Mouse (Mus musculus) hindbrain, embryonic 16.5 days (tissue): ENCODE results near the gene Arhgap28. TPM values are rescaled to one million over a fixed set of nuclear protein-coding genes. Genes with fewer than 3 reads are reported as not detected.

ENCODE experiments used
- ATAC-seq: fragments of 200-750 bp; cut with Nextera tagmentation; 2 replicates; pipeline ENCODE4 v1.8.0; 2017; ENCODE audit warnings: moderate TSS enrichment, moderate library complexity
- H3K27ac ChIP-seq: fragments of 300-500 bp; sonication (generic); 2 replicates; pipeline ENCODE4 v1.5.1; 2014; ENCODE audit warnings: low read depth, mild to moderate bottlenecking, control low read depth, low read length, moderate library complexity
- H3K27me3 ChIP-seq: fragments of 300-500 bp; sonication (generic); replicated peaks from 2 replicates; pipeline ENCODE4 v1.6.1; 2014; ENCODE audit warnings: low read length; ENCODE audit not compliant: control insufficient read depth, insufficient read depth
- H3K36me3 ChIP-seq: fragments of 300-500 bp; sonication (generic); 2 replicates; pipeline ENCODE4 v1.6.1; 2014; ENCODE audit warnings: mild to moderate bottlenecking, low read length, moderate library complexity, mixed read lengths; ENCODE audit not compliant: control insufficient read depth, insufficient read depth
- H3K4me1 ChIP-seq: fragments of 300-500 bp; sonication (generic); 2 replicates; pipeline ENCODE4 v1.6.1; 2014; ENCODE audit warnings: low read depth, low read length; ENCODE audit not compliant: control insufficient read depth, insufficient read depth
- H3K4me2 ChIP-seq: fragments of 300-500 bp; sonication (generic); 2 replicates; pipeline ENCODE4 v1.6.1; 2014; ENCODE audit warnings: mild to moderate bottlenecking, low read length, control low read depth, moderate library complexity
- H3K4me3 ChIP-seq: fragments of 300-500 bp; sonication (generic); 2 replicates; pipeline ENCODE4 v1.5.1; 2014; ENCODE audit warnings: mild to moderate bottlenecking, low read length, control low read depth, moderate library complexity
- H3K9ac ChIP-seq: fragments of 300-500 bp; sonication (generic); 2 replicates; pipeline ENCODE4 v1.6.1; 2014; ENCODE audit warnings: low read depth, mild to moderate bottlenecking, control low read depth, low read length, moderate library complexity
- H3K9me3 ChIP-seq: fragments of 300-500 bp; sonication (generic); 2 replicates; pipeline ENCODE4 v1.6.1; 2014; ENCODE audit warnings: mild to moderate bottlenecking, low read length, moderate library complexity; ENCODE audit not compliant: control insufficient read depth
- WGBS: fragments of 180-500 bp; shearing (Covaris S2); extraction: QIAGEN DNeasy Blood & Tissue Kit; methylation state at CpG from one replicate; pipeline ENCODE4 v1.1.7; 2014; 5-methylcytosine and 5-hydroxymethylcytosine counted together
- polyA plus RNA-seq: library from polyadenylated mRNA; unstranded; fragments of >200 nt; fragmentation: Nextera tagmentation; extraction: Ambion mirVana; gene quantifications from 2 replicates; pipeline ENCODE4 v1.2.1, GENCODE M21; 2015

The Arhgap28 gene
- polyA plus RNA-seq = 5.9 and 9.1 TPM in 2 replicates

DNA sequence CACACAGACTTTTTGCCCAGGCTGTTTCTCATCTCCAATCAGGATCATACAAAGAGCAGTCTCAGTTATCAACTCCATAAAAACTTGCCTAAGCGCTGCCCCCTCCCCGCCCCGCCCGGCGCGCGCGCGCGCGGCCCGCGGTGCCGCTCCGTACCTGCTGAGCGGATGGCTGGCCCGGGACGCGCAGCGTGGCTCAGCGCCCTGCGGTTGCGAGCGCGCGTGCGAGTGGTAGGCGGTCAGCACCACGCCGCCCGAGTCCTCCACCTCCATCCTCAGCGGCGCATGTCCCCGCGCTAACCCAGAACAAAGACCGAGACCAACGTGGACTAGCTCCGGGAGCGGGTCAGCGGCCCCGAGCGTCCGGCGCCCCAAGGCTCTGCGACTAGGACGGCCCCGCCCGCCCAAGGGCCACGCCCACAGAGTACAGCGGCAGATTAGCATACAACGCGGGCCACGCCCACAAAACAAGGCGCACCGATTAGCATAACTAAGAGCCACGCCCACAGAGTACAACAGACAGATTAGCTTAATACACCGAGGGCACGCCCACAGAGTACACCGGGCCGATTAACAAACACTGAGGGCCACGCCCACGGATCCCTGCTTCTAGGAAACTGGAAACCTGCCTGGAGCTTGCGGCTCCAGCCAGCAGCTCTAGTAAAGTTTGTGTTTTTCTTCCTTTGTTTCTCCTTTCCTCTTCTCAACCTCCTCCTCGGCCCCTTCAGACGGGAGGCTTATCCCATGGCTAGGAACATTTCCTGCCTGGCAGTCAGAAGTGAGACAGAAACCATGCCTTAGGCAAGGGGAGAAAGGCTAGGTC, at the start of gene Arhgap28:
TSS of gene Arhgap28 (minus strand) at position 380 of the 820 bp plus-strand sequence.
- Histone ChIP-seq H3K27ac (peak within 1 kb of the TSS; percentile 78), H3K27me3 (no peaks in the 10 kb centered on the region), H3K4me2 (peak within 1 kb of the TSS; percentile 93), H3K36me3 (no peaks in the 10 kb centered on the region), H3K4me3 (peak within 1 kb of the TSS; percentile 74), H3K9me3 (no peaks in the 10 kb centered on the region), H3K4me1 (peaks cover 8% of the 10 kb centered on the region), H3K9ac (peak within 1 kb of the TSS; percentile 74)
- WGBS = under 1% methylated on average over 58 of the region's 65 CpGs
- ATAC-seq = peak; percentile 92

DNA sequence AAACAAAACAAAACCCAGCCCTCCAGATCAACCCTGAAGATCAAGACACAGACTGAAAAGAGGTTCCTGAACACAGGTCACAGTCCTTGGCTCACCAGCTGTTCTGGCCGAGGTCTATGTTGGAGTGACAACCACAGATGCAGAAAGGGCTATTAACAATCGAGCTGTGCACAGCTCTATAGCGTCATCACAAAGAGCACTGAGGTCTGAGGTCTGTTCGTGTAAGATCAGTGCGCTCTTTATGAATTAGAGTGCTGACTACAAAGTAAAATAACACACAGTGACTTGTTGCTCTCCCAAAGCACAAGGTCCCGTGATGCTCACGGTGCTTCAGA, 42.4 kb upstream of the Arhgap28 start:
- Histone ChIP-seq H3K4me1 (no peaks in the 10 kb centered on the region), H3K4me2 (no peak overlapping the region), H3K36me3 (no peaks in the 10 kb centered on the region), H3K9me3 (no peaks in the 10 kb centered on the region), H3K27ac (no peak overlapping the region), H3K9ac (no peak overlapping the region), H3K27me3 (no peaks in the 10 kb centered on the region), H3K4me3 (no peak overlapping the region)
- ATAC-seq = no peak
- 71% methylated on average over 7 of the region's 7 CpGs for WGBS

GRCm38 (mm10) chr17:68045655-68046340, 41.9 kb upstream of the Arhgap28 start:
- Histone ChIP-seq H3K4me2 (no peak overlapping the region), H3K9me3 (no peaks in the 10 kb centered on the region)
- WGBS = 71% methylated on average over 8 of the region's 8 CpGs

GRCm38 (mm10) chr17:68042377-68042776, 38.5 kb upstream of the Arhgap28 start:
- H3K4me3 ChIP-seq = no peak overlapping the region
- H3K9me3 ChIP-seq = no peaks in the 10 kb centered on the region
- no peaks in the 10 kb centered on the region for H3K4me1 ChIP-seq
- H3K9ac ChIP-seq = no peak overlapping the region
- H3K36me3 ChIP-seq = no peaks in the 10 kb centered on the region
- H3K27ac ChIP-seq = no peak overlapping the region
- no peak for ATAC-seq
- H3K27me3 ChIP-seq = no peaks in the 10 kb centered on the region
- no peak overlapping the region for H3K4me2 ChIP-seq
- 95% methylated on average over 4 of the region's 4 CpGs for WGBS

More at GRCm38 (mm10) chr17:68045655-68046340, 41.9 kb upstream of the Arhgap28 start:
- no peak overlapping the region for H3K27ac ChIP-seq
- H3K36me3 ChIP-seq = no peaks in the 10 kb centered on the region
- no peak overlapping the region for H3K9ac ChIP-seq
- ATAC-seq = no peak
- no peak overlapping the region for H3K4me3 ChIP-seq
- no peaks in the 10 kb centered on the region for H3K4me1 ChIP-seq
- H3K27me3 ChIP-seq = no peaks in the 10 kb centered on the region

- H3K36me3 ChIP-seq = no peaks in the 10 kb centered on the region
- H3K27me3 ChIP-seq = no peaks in the 10 kb centered on the region
- WGBS = 53% methylated on average over 1 of the region's 1 CpGs
- ATAC-seq = 0 out of 2 replicates have a peak, but pooled peaks have one; percentile 42
- no peak overlapping the region for H3K4me2 ChIP-seq
- no peak overlapping the region for H3K4me3 ChIP-seq
- no peak overlapping the region for H3K27ac ChIP-seq
- H3K9ac ChIP-seq = no peak overlapping the region
- H3K9me3 ChIP-seq = no peaks in the 10 kb centered on the region
- H3K4me1 ChIP-seq = no peaks in the 10 kb centered on the region
Measured at GRCm38 (mm10) chr17:68037011-68037410, 33.1 kb upstream of the Arhgap28 start.

- Histone ChIP-seq H3K27me3 (no peaks in the 10 kb centered on the region), H3K9me3 (no peaks in the 10 kb centered on the region), H3K9ac (no peak overlapping the region), H3K36me3 (no peaks in the 10 kb centered on the region), H3K4me3 (no peak overlapping the region), H3K27ac (no peak overlapping the region), H3K4me1 (no peaks in the 10 kb centered on the region), H3K4me2 (no peak overlapping the region)
- WGBS = 87% methylated on average over 5 of the region's 5 CpGs
- ATAC-seq = no peak
Measured at GRCm38 (mm10) chr17:68029495-68029894, 25.6 kb upstream of the Arhgap28 start.

- Histone ChIP-seq H3K4me3 (no peak overlapping the region), H3K9ac (no peak overlapping the region), H3K36me3 (no peaks in the 10 kb centered on the region), H3K4me2 (no peak overlapping the region), H3K27ac (no peak overlapping the region), H3K9me3 (no peaks in the 10 kb centered on the region), H3K4me1 (no peaks in the 10 kb centered on the region), H3K27me3 (no peaks in the 10 kb centered on the region)
- WGBS = 95% methylated on average over 4 of the region's 4 CpGs
- ATAC-seq = no peak
Measured at GRCm38 (mm10) chr17:68028519-68028918, 24.6 kb upstream of the Arhgap28 start.

DNA sequence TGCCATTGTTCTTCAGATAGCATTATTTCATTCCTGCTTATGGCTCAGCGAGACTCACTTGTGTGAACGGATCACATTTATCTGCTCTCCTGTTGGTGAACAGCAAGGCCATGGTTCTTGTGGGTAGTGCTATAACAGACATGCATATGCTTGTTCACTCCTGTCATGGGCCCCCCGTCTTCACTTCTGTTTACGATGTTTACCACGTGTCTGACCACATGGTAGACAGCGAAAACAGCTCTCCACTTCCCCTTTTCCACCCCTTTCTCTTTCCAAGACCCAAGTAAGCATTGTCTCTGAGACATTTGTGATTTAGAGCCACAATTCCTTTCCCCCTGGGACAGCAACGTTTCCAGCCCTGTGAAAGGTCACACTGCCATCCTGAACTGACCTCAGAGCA, 20.4 kb upstream of the Arhgap28 start:
- H3K27ac ChIP-seq = no peak overlapping the region
- whole genome bisulfite sequencing = 69% methylated on average over 7 of the region's 7 CpGs
- H3K36me3 ChIP-seq = no peaks in the 10 kb centered on the region
- no peak overlapping the region for H3K4me3 ChIP-seq
- H3K4me1 ChIP-seq = no peaks in the 10 kb centered on the region
- no peak overlapping the region for H3K9ac ChIP-seq
- H3K9me3 ChIP-seq = no peaks in the 10 kb centered on the region
- ATAC-seq = no peak
- no peak overlapping the region for H3K4me2 ChIP-seq
- H3K27me3 ChIP-seq = no peaks in the 10 kb centered on the region

GRCm38 (mm10) chr17:68019466-68020065, 15.6 kb upstream of the Arhgap28 start:
- WGBS = 83% methylated on average over 15 of the region's 15 CpGs
- Histone ChIP-seq H3K4me1 (no peaks in the 10 kb centered on the region), H3K4me3 (no peak overlapping the region), H3K4me2 (no peak overlapping the region), H3K36me3 (no peaks in the 10 kb centered on the region), H3K9me3 (no peaks in the 10 kb centered on the region), H3K27me3 (no peaks in the 10 kb centered on the region), H3K27ac (no peak overlapping the region), H3K9ac (no peak overlapping the region)
- no peak for ATAC-seq
